Mouse (Mus musculus) CH12F3 (cell line): Measurements from ENCODE around the gene Pear1.

Source experiments
- in situ Hi-C: fragments of 300-500 bp; cut with MboI; formaldehyde crosslinking; loops from 2 replicates; pipeline ENCODE4 v1.14.3; 2020; ENCODE audit warnings: low sequenced_read_pairs

The Pear1 gene

GRCm38 (mm10) chr3:87733984-87734761 is 89.9 kb downstream of the Pear1 start:
- in situ Hi-C loops: no loop called here

GRCm38 (mm10) chr3:87733098-87733497 is 91.0 kb downstream of the Pear1 start:
- in situ Hi-C loops: no loop called here

- in situ Hi-C loops: no loop called here
These were observed 95.4 kb downstream of the Pear1 start for GRCm38 (mm10) chr3:87728696-87729095.

- in situ Hi-C loops: no loop called here
These were observed 97.9 kb downstream of the Pear1 start for GRCm38 (mm10) chr3:87726191-87726590.

- in situ Hi-C loops: no loop called here
These were observed 98.5 kb downstream of the Pear1 start for GRCm38 (mm10) chr3:87725396-87726160.

- in situ Hi-C loops: no loop called here
These were observed 99.5 kb downstream of the Pear1 start for GRCm38 (mm10) chr3:87724556-87724955.

- in situ Hi-C loops: no loop called here
These were observed 105.6 kb downstream of the Pear1 start for GRCm38 (mm10) chr3:87718525-87718924.
